Mouse (Mus musculus): ENCODE measurements at regions not wholly inside any gene's neighbourhood (a gene's known extent, or its start where the extent isn't known, plus 50 kb on each side); places are given as distances from the start of the nearest gene placed in this dataset.

- DNase-seq: no peak
These were observed 56.2 kb downstream of the Gm379 start for GRCm38 (mm10) chrX:108608446-108608845.

GRCm38 (mm10) chrX:108599906-108600468 lies 64.7 kb downstream of the Gm379 start:
- DNase-seq: no peak

- DNase-seq: no peak
These were observed 102.7 kb downstream of the Gm379 start for GRCm38 (mm10) chrX:108561977-108562376.

GRCm38 (mm10) chrX:108543149-108543548 lies 121.5 kb downstream of the Gm379 start:
- no peak for DNase-seq

- DNase-seq: no peak
These were observed 123.3 kb downstream of the Gm379 start for GRCm38 (mm10) chrX:108541410-108541809.

- peak; percentile 56 for DNase-seq
These were observed 127.7 kb downstream of the Gm379 start for GRCm38 (mm10) chrX:108536995-108537394.
